Mouse (Mus musculus) kidney, postnatal 25 days (tissue): ENCODE measurements around the gene Tcp11.

Source experiments
- DNase-seq, 2 experiments: peaks; one replicate each; pipeline ENCODE4 v3.0.0; 2021; ENCODE audit warnings: mixed read lengths in 2 of 2

Gene Tcp11

GRCm38 (mm10) chr17:28080045-28080816 is at the start of gene Tcp11:
TSS of gene Tcp11 (minus strand) at chr17:28080639.
- DNase-seq, result peak in 1 of 2 experiments; percentile 60

GRCm38 (mm10) chr17:28129796-28130195 is 49.4 kb upstream of the Tcp11 start:
- DNase-seq, result no peak

- no peak for DNase-seq
These were observed 43.9 kb upstream of the Tcp11 start for GRCm38 (mm10) chr17:28124368-28124767.

GRCm38 (mm10) chr17:28123627-28124026 is 43.2 kb upstream of the Tcp11 start:
- no peak for DNase-seq

- no peak for DNase-seq
These were observed 42.5 kb upstream of the Tcp11 start for GRCm38 (mm10) chr17:28122949-28123348.

- no peak for DNase-seq
These were observed 40.0 kb upstream of the Tcp11 start for GRCm38 (mm10) chr17:28120460-28120859.

GRCm38 (mm10) chr17:28117451-28118209 is 37.2 kb upstream of the Tcp11 start:
- DNase-seq, result no peak

- DNase-seq, result no peak
These were observed 35.9 kb upstream of the Tcp11 start for GRCm38 (mm10) chr17:28116335-28116734.

- DNase-seq, result no peak
These were observed 31.8 kb upstream of the Tcp11 start for GRCm38 (mm10) chr17:28112266-28112665.

GRCm38 (mm10) chr17:28107275-28107674 is 26.8 kb upstream of the Tcp11 start:
- no peak for DNase-seq

- no peak for DNase-seq
These were observed 25.9 kb upstream of the Tcp11 start for GRCm38 (mm10) chr17:28106352-28106751.

- no peak for DNase-seq
These were observed 24.0 kb upstream of the Tcp11 start for GRCm38 (mm10) chr17:28104416-28104815.

GRCm38 (mm10) chr17:28101902-28102319 is 21.5 kb upstream of the Tcp11 start:
- no peak for DNase-seq

GRCm38 (mm10) chr17:28101284-28101887 is 20.9 kb upstream of the Tcp11 start:
- no peak for DNase-seq

GRCm38 (mm10) chr17:28100669-28101068 is 20.2 kb upstream of the Tcp11 start:
- DNase-seq, result no peak

GRCm38 (mm10) chr17:28099086-28099485 is 18.6 kb upstream of the Tcp11 start:
- peak in 1 of 2 experiments; percentile 20 for DNase-seq

GRCm38 (mm10) chr17:28097308-28097707 is 16.9 kb upstream of the Tcp11 start:
- peak in 1 of 2 experiments; percentile 63 for DNase-seq

GRCm38 (mm10) chr17:28096418-28096817 is 16.0 kb upstream of the Tcp11 start:
- no peak for DNase-seq

GRCm38 (mm10) chr17:28093837-28094236 is 13.4 kb upstream of the Tcp11 start:
- DNase-seq, result no peak

GRCm38 (mm10) chr17:28092297-28092696 is 11.9 kb upstream of the Tcp11 start:
- DNase-seq, result no peak

- no peak for DNase-seq
These were observed 8.3 kb upstream of the Tcp11 start for GRCm38 (mm10) chr17:28088718-28089117.

- DNase-seq, result no peak
These were observed 7.0 kb upstream of the Tcp11 start for GRCm38 (mm10) chr17:28087430-28087829.

GRCm38 (mm10) chr17:28084964-28085363 is 4.5 kb upstream of the Tcp11 start:
- peak; percentile 90 to 91 for DNase-seq
